Mouse (Mus musculus) small intestine, adult 2 months (tissue): ENCODE measurements around the gene Hc.

Source experiments
- CTCF ChIP-seq: fragments of 200-500 bp; IDR thresholded peaks from 2 replicates; pipeline ENCODE4 v1.5.1; 2012; ENCODE audit warnings: low read depth, mild to moderate bottlenecking, control low read depth, inconsistent platforms, low read length, moderate library complexity, mixed read lengths; ENCODE audit not compliant: insufficient replicate concordance, insufficient read length; ENCODE audit errors: extremely low read depth
- POLR2A ChIP-seq: fragments of 200-500 bp; IDR thresholded peaks from 2 replicates; pipeline ENCODE4 v1.6.1; 2012; ENCODE audit warnings: low read depth, mild to moderate bottlenecking, control low read depth, inconsistent platforms, low read length, moderate library complexity

DNA sequence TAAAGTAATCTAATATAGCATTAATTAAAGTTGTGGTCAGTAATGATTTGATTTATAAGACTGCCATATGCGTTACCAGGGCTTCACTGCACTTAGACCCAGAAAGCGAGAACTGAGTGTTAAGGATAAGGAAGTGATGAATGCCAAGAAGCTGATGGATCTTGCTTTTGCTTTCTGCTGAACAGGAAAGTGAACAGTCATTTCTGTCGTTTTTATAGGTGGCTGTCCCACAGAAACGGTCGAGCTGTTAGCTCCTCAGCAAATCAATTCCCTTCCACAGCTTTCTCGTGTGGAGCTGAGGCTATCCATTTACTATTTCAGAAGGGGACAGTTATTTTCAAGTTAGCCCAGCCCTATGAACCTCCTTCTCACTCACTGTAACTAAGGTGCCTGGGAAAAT lies 341 bp downstream of the Hc start:
- TF ChIP-seq POLR2A = no peak
- no peak for TF ChIP-seq CTCF
